Mouse (Mus musculus) lung, adult 2 months (tissue): Measurements from ENCODE around the gene Ecsit.

Experiments
- CTCF ChIP-seq: fragments of 200-500 bp; IDR thresholded peaks from 2 replicates; pipeline ENCODE4 v1.5.1; 2011; ENCODE audit warnings: mild to moderate bottlenecking, low read length, control low read depth; ENCODE audit not compliant: insufficient read depth
- POLR2A ChIP-seq: fragments of 200-500 bp; IDR thresholded peaks from 2 replicates; pipeline ENCODE4 v1.6.1; 2011; ENCODE audit warnings: low read depth, mild to moderate bottlenecking, control low read depth, low read length, borderline replicate concordance; ENCODE audit errors: extremely low read depth

GRCm38 (mm10) chr9:22132220-22132619 is 47.0 kb upstream of the Ecsit start:
- TF ChIP-seq CTCF (no peak), POLR2A (no peak)
